Mouse (Mus musculus) lung, embryonic 16.5 days (tissue): ENCODE measurements around the gene Akap5. TPM values are rescaled to one million over a fixed set of nuclear protein-coding genes. Genes with fewer than 3 reads are reported as not detected.

ENCODE experiments used
- ATAC-seq: fragments of 200-750 bp; cut with Nextera tagmentation; 2 replicates; pipeline ENCODE4 v1.8.0; 2017; ENCODE audit warnings: low read depth, mild to moderate bottlenecking, moderate library complexity
- H3K27ac ChIP-seq: fragments of 300-500 bp; sonication (generic); 2 replicates; pipeline ENCODE4 v1.5.1; 2014; ENCODE audit warnings: mild to moderate bottlenecking, control low read depth, low read length
- H3K27me3 ChIP-seq: fragments of 300-500 bp; sonication (generic); 2 replicates; pipeline ENCODE4 v1.6.1; 2014; ENCODE audit warnings: low read depth, low read length, mixed read lengths; ENCODE audit not compliant: control insufficient read depth, insufficient read depth
- H3K36me3 ChIP-seq: fragments of 300-500 bp; sonication (generic); 2 replicates; pipeline ENCODE4 v1.6.1; 2014; ENCODE audit warnings: low read length; ENCODE audit not compliant: control insufficient read depth, insufficient read depth
- H3K4me1 ChIP-seq: fragments of 300-500 bp; sonication (generic); replicated peaks from 2 replicates; pipeline ENCODE4 v1.6.1; 2014; ENCODE audit warnings: low read length, mixed read lengths; ENCODE audit not compliant: control insufficient read depth, insufficient read depth
- H3K4me2 ChIP-seq: fragments of 300-500 bp; sonication (generic); 2 replicates; pipeline ENCODE4 v1.6.1; 2014; ENCODE audit warnings: low read depth, low read length, control low read depth
- H3K4me3 ChIP-seq: fragments of 300-500 bp; sonication (generic); 2 replicates; pipeline ENCODE4 v1.5.1; 2014; ENCODE audit warnings: mild to moderate bottlenecking, low read length, control low read depth
- H3K9ac ChIP-seq: fragments of 300-500 bp; sonication (generic); 2 replicates; pipeline ENCODE4 v1.6.1; 2014; ENCODE audit warnings: low read length, control low read depth
- H3K9me3 ChIP-seq: fragments of 300-500 bp; sonication (generic); 2 replicates; pipeline ENCODE4 v1.6.1; 2016; ENCODE audit warnings: low read length; ENCODE audit not compliant: control insufficient read depth
- WGBS: fragments of 180-500 bp; shearing (Covaris S2); extraction: QIAGEN DNeasy Blood & Tissue Kit; methylation state at CpG from one replicate; pipeline ENCODE4 v1.1.7; 2014; 5-methylcytosine and 5-hydroxymethylcytosine counted together
- polyA plus RNA-seq: library from polyadenylated mRNA; unstranded; fragments of >200 nt; fragmentation: Nextera tagmentation; extraction: Ambion mirVana; gene quantifications from 2 replicates; pipeline ENCODE4 v1.2.1, GENCODE M21; 2015

Akap5 gene
- 35.7 and 43.7 TPM in 2 replicates for polyA plus RNA-seq

DNA sequence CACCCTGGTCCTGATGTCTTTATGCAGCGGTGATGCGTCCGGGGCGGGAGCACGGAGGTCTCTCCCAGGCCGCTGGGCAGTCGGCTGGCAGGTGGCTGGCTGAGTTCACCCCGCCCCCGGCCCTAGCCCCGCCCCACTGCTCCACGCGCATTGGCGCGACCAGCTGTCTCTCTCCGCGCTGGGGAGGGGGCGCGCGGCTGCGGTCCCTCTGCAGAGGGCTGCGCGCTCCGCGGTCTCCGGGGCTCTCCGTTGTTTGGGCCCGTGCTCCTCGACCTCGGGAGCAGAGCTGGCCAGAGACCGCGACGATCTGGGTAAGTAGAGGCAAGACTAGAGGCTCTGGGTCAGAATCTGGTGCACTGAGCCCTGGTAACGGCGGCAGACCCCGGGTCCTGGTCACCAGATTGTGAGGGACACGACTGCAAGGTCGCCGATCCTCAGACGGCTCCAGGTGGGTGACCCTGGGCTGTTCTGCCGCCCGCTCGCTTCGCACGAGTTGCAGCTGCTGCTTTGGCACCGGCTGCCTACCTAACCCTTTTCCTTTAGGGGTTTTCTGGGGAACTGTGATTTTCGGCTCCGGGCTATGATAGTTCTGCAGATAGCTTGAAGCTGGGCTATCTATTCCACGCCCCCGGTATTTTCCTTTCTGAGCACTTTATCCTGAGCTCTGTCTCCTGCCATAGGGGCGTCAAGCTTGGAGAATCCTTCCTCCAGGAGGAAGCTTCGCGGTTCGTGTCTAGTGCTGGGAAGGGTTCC lies at the start of gene Akap5:
TSS of gene Akap5 (plus strand) at position 213 of the 753 bp plus-strand sequence.
- Histone ChIP-seq H3K4me2 (peak within 1 kb of the TSS; percentile 91), H3K27ac (peak within 1 kb of the TSS; percentile 62), H3K9ac (peak within 1 kb of the TSS; percentile 77), H3K27me3 (no peaks in the 10 kb centered on the region), H3K4me1 (peaks cover 6% of the 10 kb centered on the region), H3K4me3 (peak within 1 kb of the TSS; percentile 72), H3K36me3 (no peaks in the 10 kb centered on the region), H3K9me3 (no peaks in the 10 kb centered on the region)
- WGBS: under 1% methylated on average over 53 of the region's 53 CpGs
- ATAC-seq: peak; percentile 95

- Histone ChIP-seq H3K27ac (no peak overlapping the region), H3K9me3 (no peaks in the 10 kb centered on the region), H3K4me3 (no peak overlapping the region), H3K9ac (no peak overlapping the region), H3K36me3 (peaks cover 7% of the 10 kb centered on the region; the same call in 1 of the 2 replicates), H3K4me1 (no peaks in the 10 kb centered on the region), H3K4me2 (no peak overlapping the region), H3K27me3 (no peaks in the 10 kb centered on the region)
- 0 out of 2 replicates have a peak, but pooled peaks have one; percentile 10 for ATAC-seq
- 50% methylated on average over 6 of the region's 6 CpGs for WGBS
These were observed 46.5 kb upstream of the Akap5 start for GRCm38 (mm10) chr12:76278209-76278608.

DNA sequence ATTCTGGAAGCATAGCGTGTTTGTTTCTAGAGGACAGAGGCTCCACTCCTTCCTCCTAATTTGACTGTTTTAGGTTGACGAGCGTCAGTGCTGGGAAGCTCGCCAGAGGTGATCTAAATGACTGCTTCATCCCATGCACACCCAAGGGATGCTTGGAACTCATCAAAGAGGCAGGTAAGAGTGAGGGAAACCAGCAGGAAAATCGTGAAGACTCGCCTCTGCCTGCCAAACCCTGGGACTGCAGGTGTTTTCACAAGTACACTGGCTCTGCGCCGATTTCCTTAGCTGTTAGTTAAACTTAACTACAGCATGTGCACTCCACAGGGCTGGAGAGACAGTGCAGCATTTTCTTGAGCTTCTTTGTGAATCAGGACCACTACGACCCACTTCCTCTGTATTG lies 44.1 kb upstream of the Akap5 start:
- Histone ChIP-seq H3K9ac (no peak overlapping the region), H3K4me2 (no peak overlapping the region), H3K27me3 (no peaks in the 10 kb centered on the region), H3K27ac (no peak overlapping the region), H3K4me1 (no peaks in the 10 kb centered on the region), H3K9me3 (no peaks in the 10 kb centered on the region), H3K4me3 (no peak overlapping the region), H3K36me3 (peaks cover 7% of the 10 kb centered on the region)
- no peak for ATAC-seq
- 88% methylated on average over 9 of the region's 9 CpGs for WGBS

DNA sequence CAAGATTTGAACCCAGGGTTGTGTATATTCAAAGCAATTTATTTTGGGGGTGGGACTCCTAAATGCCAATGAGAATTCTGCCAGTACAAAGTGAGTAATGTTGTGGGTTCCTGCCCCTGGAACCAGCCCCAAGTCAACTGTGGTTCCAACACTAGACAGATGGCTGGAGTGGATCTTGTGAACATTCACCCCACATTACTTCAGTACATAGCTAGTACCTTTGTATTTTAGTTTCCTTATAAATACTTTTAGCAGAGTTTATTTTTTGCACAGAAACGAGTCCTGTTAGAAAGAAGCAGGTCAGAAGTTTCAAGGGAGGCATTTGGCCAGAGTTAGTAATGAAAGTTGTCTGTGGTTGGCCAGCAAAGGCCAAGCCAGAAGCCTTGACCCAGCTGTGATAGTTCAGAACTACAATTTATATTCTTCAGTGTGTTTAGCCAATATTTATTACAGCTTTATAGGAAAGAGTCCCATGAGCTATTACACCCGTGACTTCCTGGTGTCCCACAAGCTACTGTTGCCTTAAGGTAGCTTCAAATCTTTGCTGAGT lies 43.5 kb upstream of the Akap5 start:
- WGBS: 77% methylated on average over 2 of the region's 2 CpGs
- Histone ChIP-seq H3K36me3 (peaks cover 7% of the 10 kb centered on the region), H3K4me3 (no peak overlapping the region), H3K4me1 (no peaks in the 10 kb centered on the region), H3K9ac (no peak overlapping the region), H3K27me3 (no peaks in the 10 kb centered on the region), H3K4me2 (no peak overlapping the region), H3K9me3 (no peaks in the 10 kb centered on the region), H3K27ac (no peak overlapping the region)
- no peak for ATAC-seq

DNA sequence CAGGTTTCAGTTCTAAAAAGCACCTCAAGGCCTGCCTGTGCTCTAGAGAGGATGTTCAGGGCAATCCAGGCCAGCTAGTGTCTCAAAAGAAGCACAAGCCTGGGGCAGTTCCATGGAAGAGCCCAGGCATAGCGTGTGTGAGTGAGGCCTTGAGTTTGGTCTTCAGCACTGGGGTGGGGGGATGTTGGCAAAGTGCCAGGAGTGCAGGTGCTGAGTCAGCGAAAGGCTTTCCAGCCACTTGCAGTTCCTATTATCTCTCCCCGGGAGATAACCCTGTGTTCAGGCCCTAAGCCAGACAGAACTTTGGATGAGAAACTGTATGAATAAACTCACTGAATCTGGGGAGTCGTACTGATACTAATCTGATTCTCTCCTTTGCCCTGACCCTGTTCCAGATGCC lies 42.6 kb upstream of the Akap5 start:
- Histone ChIP-seq H3K9ac (no peak overlapping the region), H3K4me2 (no peak overlapping the region), H3K9me3 (no peaks in the 10 kb centered on the region), H3K27me3 (no peaks in the 10 kb centered on the region), H3K4me3 (no peak overlapping the region), H3K36me3 (peaks cover 7% of the 10 kb centered on the region), H3K27ac (no peak overlapping the region), H3K4me1 (no peaks in the 10 kb centered on the region)
- no peak for ATAC-seq
- 38% methylated on average over 4 of the region's 4 CpGs for WGBS

GRCm38 (mm10) chr12:76282532-76283173 lies 42.0 kb upstream of the Akap5 start:
- peaks cover 7% of the 10 kb centered on the region for H3K36me3 ChIP-seq
- H3K4me3 ChIP-seq: no peak overlapping the region
- H3K27me3 ChIP-seq: no peaks in the 10 kb centered on the region
- no peak for ATAC-seq
- 89% methylated on average over 17 of the region's 17 CpGs for WGBS
- H3K9ac ChIP-seq: no peak overlapping the region
- H3K4me2 ChIP-seq: no peak overlapping the region
- H3K4me1 ChIP-seq: no peaks in the 10 kb centered on the region
- no peak overlapping the region for H3K27ac ChIP-seq
- H3K9me3 ChIP-seq: no peaks in the 10 kb centered on the region

GRCm38 (mm10) chr12:76285418-76285817 lies 39.3 kb upstream of the Akap5 start:
- Histone ChIP-seq H3K4me1 (no peaks in the 10 kb centered on the region), H3K27ac (no peak overlapping the region), H3K9ac (no peak overlapping the region), H3K9me3 (no peaks in the 10 kb centered on the region), H3K27me3 (no peaks in the 10 kb centered on the region), H3K4me2 (no peak overlapping the region), H3K4me3 (no peak overlapping the region), H3K36me3 (peaks cover 11% of the 10 kb centered on the region)
- 72% methylated on average over 6 of the region's 6 CpGs for WGBS
- no peak for ATAC-seq

DNA sequence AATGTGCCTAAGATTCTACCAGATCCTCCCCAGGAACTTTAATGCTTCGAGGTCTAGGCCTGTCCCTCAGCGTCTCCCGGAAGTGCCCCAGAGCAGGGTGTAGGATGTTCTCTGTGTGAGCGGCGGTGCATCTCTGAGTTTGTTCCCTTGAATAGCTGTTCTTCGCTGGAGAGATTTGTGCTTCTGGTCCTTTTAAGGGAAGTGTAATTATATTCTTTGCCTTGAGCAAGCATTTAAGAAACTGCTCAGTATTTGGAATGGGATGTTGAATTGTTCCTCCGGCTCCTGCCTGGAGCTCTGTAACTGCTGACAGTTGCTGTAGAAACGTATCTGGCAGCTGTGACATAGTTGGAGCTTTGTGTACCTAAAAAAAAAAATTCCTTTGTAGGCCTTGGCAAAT lies 36.7 kb upstream of the Akap5 start:
- H3K36me3 ChIP-seq: peaks cover 21% of the 10 kb centered on the region
- 80% methylated on average over 8 of the region's 8 CpGs for WGBS
- no peaks in the 10 kb centered on the region for H3K27me3 ChIP-seq
- no peak for ATAC-seq
- no peaks in the 10 kb centered on the region for H3K9me3 ChIP-seq
- H3K4me3 ChIP-seq: no peak overlapping the region
- no peak overlapping the region for H3K9ac ChIP-seq
- no peak overlapping the region for H3K27ac ChIP-seq
- no peak overlapping the region for H3K4me2 ChIP-seq
- no peaks in the 10 kb centered on the region for H3K4me1 ChIP-seq

DNA sequence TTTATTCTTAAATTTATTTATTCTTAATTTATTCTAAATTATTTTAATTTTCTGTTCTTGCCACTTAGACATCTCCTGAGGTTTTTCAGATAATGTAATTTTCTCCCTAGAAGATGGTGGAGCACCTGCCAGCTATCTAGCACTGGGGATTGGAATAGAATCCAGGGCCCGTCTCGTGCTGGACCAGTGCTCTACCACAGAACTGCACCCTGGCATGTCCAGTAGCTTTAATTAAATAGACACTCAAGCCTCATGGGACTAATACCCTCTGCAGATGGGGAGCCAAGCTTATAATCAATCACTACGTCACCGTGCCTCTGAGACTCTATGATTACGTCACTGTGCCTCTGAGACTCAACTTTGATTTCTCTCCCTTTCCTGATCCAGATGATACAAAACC lies 36.2 kb upstream of the Akap5 start:
- Histone ChIP-seq H3K9ac (no peak overlapping the region), H3K9me3 (no peaks in the 10 kb centered on the region), H3K27me3 (no peaks in the 10 kb centered on the region), H3K27ac (no peak overlapping the region), H3K4me2 (no peak overlapping the region), H3K4me1 (no peaks in the 10 kb centered on the region), H3K36me3 (peaks cover 21% of the 10 kb centered on the region), H3K4me3 (no peak overlapping the region)
- WGBS: 84% methylated on average over 5 of the region's 5 CpGs
- ATAC-seq: no peak
